31 mouse cellular contexts compared by ENCODE assay signal in genomic region chr16:78229013-78229412, GRCm38 (mm10).
"Had no signal": no experiment of that assay in that cellular context is flagged by ENCODE, and none has a peak within 500 bp of the region (broad histone marks: within the 10 kb centered on the region; RNA-seq: fewer than 3 reads in every experiment).

No protein-coding gene starts in this region.

- DNase-seq: left cerebral cortex, postnatal 4 days; liver; liver, embryonic 13.5 days; liver, postnatal 0 days; lung, adult 18-20 months; lung, adult 2 months; lung, embryonic 14.5 days; lung, postnatal 10 days; lung, postnatal 14 days; lung, postnatal 36 days; lung, postnatal 4 days; midbrain, embryonic 14.5 days had no signal

- H3K9me3 ChIP-seq: limb, embryonic 10.5 days; limb, embryonic 15.5 days; liver, embryonic 13.5 days; liver, embryonic 15.5 days; lung, embryonic 15.5 days had no signal

- H3K27ac ChIP-seq: left cerebral cortex, adult 2 months; limb, embryonic 10.5 days; limb, embryonic 12.5 days; limb, embryonic 13.5 days; limb, embryonic 15.5 days; liver, embryonic 12.5 days; liver, embryonic 13.5 days; liver, embryonic 14.5 days; liver, embryonic 15.5 days; lung, embryonic 15.5 days; macrophage; midbrain, embryonic 10.5 days; midbrain, embryonic 12.5 days; midbrain, embryonic 13.5 days; midbrain, embryonic 15.5 days had no signal

- H3K36me3 ChIP-seq: limb, embryonic 10.5 days; limb, embryonic 12.5 days; limb, embryonic 13.5 days; limb, embryonic 15.5 days; liver, embryonic 12.5 days; liver, embryonic 13.5 days; liver, embryonic 15.5 days; lung, embryonic 15.5 days; midbrain, embryonic 12.5 days; midbrain, embryonic 13.5 days; midbrain, embryonic 15.5 days had no signal

- H3K4me1 ChIP-seq: limb, embryonic 10.5 days; limb, embryonic 12.5 days; limb, embryonic 13.5 days; limb, embryonic 15.5 days; liver, embryonic 12.5 days; liver, embryonic 13.5 days; liver, embryonic 15.5 days; lung, embryonic 15.5 days; megakaryocyte, embryonic 14.5 days; midbrain, embryonic 10.5 days; midbrain, embryonic 12.5 days; midbrain, embryonic 13.5 days; midbrain, embryonic 15.5 days had no signal

- H3K27me3 ChIP-seq: limb, embryonic 12.5 days; limb, embryonic 13.5 days; limb, embryonic 15.5 days; liver, embryonic 12.5 days; liver, embryonic 13.5 days; liver, embryonic 15.5 days; lung, embryonic 15.5 days; midbrain, embryonic 12.5 days; midbrain, embryonic 13.5 days; midbrain, embryonic 15.5 days had no signal

- H3K4me2 ChIP-seq: limb, embryonic 12.5 days; limb, embryonic 13.5 days; limb, embryonic 15.5 days; liver, embryonic 11.5 days; liver, embryonic 12.5 days; liver, embryonic 13.5 days; liver, embryonic 15.5 days; lung, embryonic 14.5 days; lung, embryonic 15.5 days; midbrain, embryonic 11.5 days; midbrain, embryonic 12.5 days; midbrain, embryonic 13.5 days; midbrain, embryonic 15.5 days had no signal

- H3K4me3 ChIP-seq: left cerebral cortex, adult 2 months; limb, embryonic 10.5 days; limb, embryonic 12.5 days; limb, embryonic 13.5 days; limb, embryonic 15.5 days; liver, embryonic 12.5 days; liver, embryonic 13.5 days; liver, embryonic 15.5 days; lung, embryonic 15.5 days; megakaryocyte, embryonic 14.5 days; midbrain, embryonic 10.5 days; midbrain, embryonic 12.5 days; midbrain, embryonic 13.5 days; midbrain, embryonic 15.5 days; myocyte had no signal

- H3K9ac ChIP-seq: limb, embryonic 12.5 days; limb, embryonic 13.5 days; limb, embryonic 15.5 days; liver, embryonic 12.5 days; liver, embryonic 13.5 days; liver, embryonic 14.5 days; liver, embryonic 15.5 days; liver, postnatal 0 days; lung, embryonic 14.5 days; lung, embryonic 15.5 days; midbrain, embryonic 12.5 days; midbrain, embryonic 13.5 days; midbrain, embryonic 15.5 days had no signal

- ATAC-seq: liver, embryonic 12.5 days; liver, postnatal 0 days; midbrain, embryonic 13.5 days; midbrain, embryonic 15.5 days; midbrain, embryonic 16.5 days had no signal
